Mouse (Mus musculus) embryonic fibroblast, embryonic 13.5 days (primary cell): ENCODE data around the gene Lamb3. TPM values are rescaled to one million over a fixed set of nuclear protein-coding genes. Genes with fewer than 3 reads are reported as not detected.

Source experiments
- H3K27ac ChIP-seq: 2 replicates; pipeline ENCODE4 v1.5.1; 2012; ENCODE audit warnings: low read length, control low read depth, inconsistent platforms; ENCODE audit not compliant: insufficient read depth
- H3K4me1 ChIP-seq: 2 replicates; pipeline ENCODE4 v1.6.1; 2011; ENCODE audit warnings: low read length; ENCODE audit not compliant: control insufficient read depth, insufficient read depth
- H3K4me3 ChIP-seq: 2 replicates; pipeline ENCODE4 v1.5.1; 2011; ENCODE audit warnings: mild to moderate bottlenecking, control low read depth, low read length; ENCODE audit not compliant: insufficient read depth
- CTCF ChIP-seq: IDR thresholded peaks from 2 replicates; pipeline ENCODE4 v1.5.1; 2011; ENCODE audit warnings: mild to moderate bottlenecking, control low read depth, low read length, moderate library complexity, borderline replicate concordance; ENCODE audit not compliant: insufficient read depth
- POLR2A ChIP-seq: IDR thresholded peaks from 2 replicates; pipeline ENCODE4 v1.6.1; 2011; ENCODE audit warnings: low read depth, mild to moderate bottlenecking, control low read depth, low read length, moderate library complexity
- polyA plus RNA-seq: library from polyadenylated mRNA; stranded (reverse); fragments of >200 nt; gene quantifications from 2 replicates; pipeline ENCODE4 v1.2.4, GENCODE M21; 2011; ENCODE audit warnings: low read depth; ENCODE audit not compliant: missing spikeins, insufficient read length

Lamb3 gene
- polyA plus RNA-seq, 1 experiment = not detected

DNA sequence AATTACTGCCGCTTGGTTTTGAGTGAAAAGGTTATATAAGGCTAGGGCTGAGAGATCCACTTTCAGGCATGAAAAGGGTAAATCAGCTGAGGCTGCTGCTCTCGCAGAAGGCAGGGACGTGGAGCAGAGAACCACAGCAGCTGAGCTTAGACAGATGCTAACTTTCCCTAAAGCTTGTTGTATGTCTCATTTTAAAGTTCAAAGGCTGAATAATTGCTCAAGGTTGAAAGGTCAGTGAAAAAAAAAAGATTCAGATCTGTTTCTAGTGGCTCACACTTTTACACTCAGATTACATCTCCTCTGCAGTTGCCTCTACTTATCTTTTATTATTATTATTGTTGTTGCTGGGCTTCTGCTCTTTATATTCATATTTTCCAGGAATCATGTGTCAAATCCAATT lies 18.0 kb downstream of the Lamb3 start:
- Histone ChIP-seq H3K27ac (no peak overlapping the region), H3K4me1 (no peaks in the 10 kb centered on the region), H3K4me3 (no peak overlapping the region)
- TF ChIP-seq CTCF (no peak), POLR2A (no peak)

GRCm38 (mm10) chr1:193226114-193226513 lies 18.6 kb downstream of the Lamb3 start:
- Histone ChIP-seq H3K4me3 (no peak overlapping the region), H3K27ac (no peak overlapping the region), H3K4me1 (no peaks in the 10 kb centered on the region)
- TF ChIP-seq POLR2A (no peak), CTCF (no peak)

DNA sequence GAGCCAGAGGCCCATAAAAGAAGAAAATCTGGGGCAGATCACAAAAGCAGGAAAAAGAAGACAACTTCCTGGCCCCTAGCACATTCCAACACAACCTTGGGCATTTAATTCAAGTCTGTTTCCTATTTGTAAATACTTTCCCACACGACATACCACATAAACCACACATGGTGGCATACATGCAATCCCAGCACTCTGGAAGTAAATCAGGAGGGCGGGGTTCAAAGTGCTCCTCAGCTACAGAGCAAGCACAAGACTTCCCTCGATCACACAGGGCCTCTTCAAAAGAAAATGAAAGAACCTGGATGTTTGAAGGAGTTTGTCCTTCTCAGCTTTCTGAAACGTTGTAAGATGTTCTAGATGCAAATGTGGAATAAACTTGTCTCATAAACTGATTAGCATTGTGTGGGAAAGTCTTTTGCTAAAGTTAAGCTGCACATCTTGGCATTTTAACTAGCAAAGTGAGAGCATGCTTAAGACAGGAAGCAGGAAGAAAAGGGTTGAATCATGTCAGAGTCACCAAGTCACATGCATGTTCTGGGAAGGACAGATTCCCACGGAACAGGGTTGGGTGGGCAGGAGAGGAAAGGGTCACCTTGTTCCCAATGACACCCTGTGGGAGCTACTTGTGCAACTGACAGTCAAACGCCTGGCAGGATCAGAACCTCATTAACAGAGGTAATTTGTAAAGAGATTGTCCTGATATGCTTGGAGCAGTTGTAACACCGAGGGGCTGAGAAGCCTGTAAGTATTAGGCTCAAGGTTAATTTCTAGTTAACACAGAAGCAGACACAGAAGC lies 19.4 kb downstream of the Lamb3 start:
- H3K4me1 ChIP-seq = no peaks in the 10 kb centered on the region
- TF ChIP-seq CTCF (no peak), POLR2A (no peak)
- H3K4me3 ChIP-seq = no peak overlapping the region
- H3K27ac ChIP-seq = no peak overlapping the region

DNA sequence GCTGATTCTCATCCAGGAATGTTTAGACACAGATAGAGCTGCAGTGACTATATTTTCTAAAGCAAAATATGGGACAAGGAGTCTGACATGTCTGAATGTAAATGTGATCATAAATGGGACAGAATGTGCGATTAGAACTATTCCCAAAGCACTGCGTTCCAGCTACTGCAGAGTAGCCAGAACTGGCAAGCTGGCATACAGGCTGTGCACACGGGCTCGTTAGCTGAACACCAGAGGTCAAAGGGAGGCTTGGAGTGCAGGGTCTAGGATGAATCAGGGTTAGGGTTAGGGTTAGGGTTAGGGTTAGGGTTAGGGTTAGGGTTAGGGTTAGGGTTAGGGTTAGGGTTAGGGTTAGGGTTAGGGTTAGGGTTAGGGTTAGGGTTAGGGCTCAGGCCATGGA lies 20.0 kb downstream of the Lamb3 start:
- Histone ChIP-seq H3K4me1 (no peaks in the 10 kb centered on the region), H3K27ac (no peak overlapping the region), H3K4me3 (no peak overlapping the region)
- TF ChIP-seq POLR2A (no peak), CTCF (no peak)

DNA sequence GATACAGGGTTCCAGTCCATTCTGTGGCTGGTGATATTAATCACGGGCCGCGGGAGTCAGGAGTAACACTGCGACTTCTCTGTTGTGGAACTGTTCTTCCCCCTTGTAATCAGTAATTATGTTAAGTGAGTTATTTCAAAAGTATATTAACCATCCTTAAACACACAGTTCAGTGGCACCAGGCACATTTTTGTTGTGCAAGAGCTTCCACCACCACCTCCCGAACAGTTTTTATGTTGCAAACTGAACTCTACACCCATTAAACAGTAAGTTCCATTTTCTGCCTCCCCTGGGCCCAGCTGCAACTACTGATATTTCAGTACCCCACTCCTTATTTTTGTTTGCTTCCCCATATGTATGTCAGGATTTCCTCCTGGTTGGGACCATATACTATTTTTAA lies 22.1 kb downstream of the Lamb3 start:
- Histone ChIP-seq H3K27ac (no peak overlapping the region), H3K4me1 (no peaks in the 10 kb centered on the region), H3K4me3 (no peak overlapping the region)
- TF ChIP-seq POLR2A = no peak
- no peak for TF ChIP-seq CTCF

DNA sequence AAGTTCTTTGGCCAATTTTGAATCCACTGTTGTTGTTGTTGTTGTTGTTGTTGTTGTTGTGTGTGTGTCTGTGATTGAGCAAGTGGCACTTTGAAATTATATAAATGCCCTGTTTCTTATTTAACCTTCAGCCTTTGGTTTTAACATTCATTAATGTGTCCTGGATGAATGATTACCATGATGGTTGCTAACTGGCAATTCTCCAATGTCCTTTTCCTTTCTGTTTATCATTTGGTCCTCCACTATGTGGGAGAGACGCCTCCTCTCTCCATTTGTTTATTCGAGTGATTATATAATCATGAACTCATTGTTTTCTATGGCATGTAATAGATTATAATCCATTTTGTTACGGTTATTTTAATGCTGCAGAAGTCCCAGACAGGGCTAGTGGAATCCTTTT lies 23.0 kb downstream of the Lamb3 start:
- TF ChIP-seq CTCF = no peak
- no peak for TF ChIP-seq POLR2A
- Histone ChIP-seq H3K4me3 (no peak overlapping the region), H3K4me1 (no peaks in the 10 kb centered on the region), H3K27ac (no peak overlapping the region)

DNA sequence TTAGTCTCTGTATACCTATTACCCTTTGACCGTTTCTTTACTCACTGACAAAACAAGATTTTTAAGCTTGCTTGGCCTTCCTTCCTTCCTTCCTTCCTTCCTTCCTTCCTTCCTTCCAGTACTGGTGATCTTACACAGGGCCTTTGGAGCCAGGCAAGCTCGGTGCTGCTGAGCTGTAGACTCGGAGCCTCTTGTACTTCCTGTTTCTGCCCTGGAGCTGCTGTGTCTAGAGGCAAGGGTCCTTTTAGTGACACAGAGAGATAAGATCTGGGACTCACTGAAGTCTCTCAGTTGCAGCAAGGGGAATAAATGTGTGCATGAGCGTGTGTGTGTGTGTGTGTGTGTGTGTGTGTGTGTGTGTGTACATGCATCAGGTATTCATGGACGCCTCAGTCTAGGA lies 23.4 kb downstream of the Lamb3 start:
- H3K4me3 ChIP-seq = no peak overlapping the region
- TF ChIP-seq POLR2A (no peak), CTCF (no peak)
- no peaks in the 10 kb centered on the region for H3K4me1 ChIP-seq
- no peak overlapping the region for H3K27ac ChIP-seq

- Histone ChIP-seq H3K4me3 (no peak overlapping the region), H3K4me1 (no peaks in the 10 kb centered on the region), H3K27ac (no peak overlapping the region)
- no peak for TF ChIP-seq POLR2A
- no peak for TF ChIP-seq CTCF
Observed at GRCm38 (mm10) chr1:193232732-193233131, 25.2 kb downstream of the Lamb3 start.

DNA sequence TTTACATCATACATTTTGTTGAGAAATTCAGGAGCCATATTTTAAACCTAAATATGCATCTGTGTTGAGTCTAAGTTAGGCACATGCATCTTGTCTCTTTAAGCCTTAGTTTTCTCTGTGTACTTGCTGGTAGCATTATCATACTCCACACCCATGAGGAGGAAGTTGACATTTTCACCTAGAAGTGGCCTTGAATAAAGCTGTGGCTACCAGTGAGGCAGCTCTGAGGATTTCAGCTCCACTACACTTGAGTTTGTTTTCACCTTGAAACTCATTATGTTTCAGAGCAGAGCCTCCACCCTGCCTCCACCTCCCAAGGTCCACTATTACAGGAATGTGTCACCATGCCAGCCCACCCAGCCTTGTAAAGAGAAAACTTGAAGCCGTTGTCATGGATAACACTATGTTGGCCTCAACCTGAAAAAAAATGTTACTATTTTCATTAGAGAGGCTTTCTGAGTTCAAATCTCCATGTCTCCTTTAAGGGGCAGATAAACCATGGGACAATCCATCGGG lies 26.7 kb downstream of the Lamb3 start:
- Histone ChIP-seq H3K4me1 (no peaks in the 10 kb centered on the region), H3K4me3 (no peak overlapping the region), H3K27ac (no peak overlapping the region)
- TF ChIP-seq POLR2A (no peak), CTCF (no peak)

DNA sequence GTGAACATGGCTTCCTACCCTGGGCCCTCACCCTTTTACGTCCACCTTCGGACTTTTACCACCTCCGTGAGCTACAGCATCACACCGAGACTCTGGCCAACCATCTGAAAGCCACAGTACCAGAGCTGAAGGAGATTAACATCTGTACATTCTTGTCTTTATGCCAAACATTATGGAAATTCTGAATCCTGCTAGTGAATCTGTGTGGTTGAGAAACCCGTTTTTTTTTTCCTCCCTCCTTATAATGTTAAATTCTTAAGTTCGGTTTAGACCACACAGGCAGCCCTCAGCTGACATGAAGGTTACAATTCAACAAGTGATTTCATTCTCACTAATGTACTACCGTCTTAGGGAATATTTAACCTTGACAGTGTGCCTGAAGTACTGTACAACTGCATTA lies 27.4 kb downstream of the Lamb3 start:
- TF ChIP-seq CTCF (no peak), POLR2A (no peak)
- no peak overlapping the region for H3K4me3 ChIP-seq

More for the DNA sequence above, 27.4 kb downstream of the Lamb3 start:
- Histone ChIP-seq H3K27ac (no peak overlapping the region), H3K4me1 (no peaks in the 10 kb centered on the region)
